Mouse (Mus musculus) CD4-positive, CD25-positive, alpha-beta regulatory T cell, adult 4 months (primary cell): ENCODE results near the gene Crmp1. TPM values are rescaled to one million over a fixed set of nuclear protein-coding genes. Genes with fewer than 3 reads are reported as not detected.

ENCODE experiments used
- ATAC-seq: one replicate; pipeline ENCODE4 v1.8.0; 2017
- polyA plus RNA-seq, 2 experiments: library from polyadenylated mRNA; unstranded; fragments of 100-300 nt; shearing (Covaris generic); gene quantifications; one replicate each; pipeline ENCODE4 v1.2.1; 2017

Crmp1 gene
- polyA plus RNA-seq: 10 to 100 TPM; 10.1 to 13.9 TPM

GRCm38 (mm10) chr5:37241651-37242151 lies at the start of gene Crmp1:
Gene Crmp1 (plus strand): TSS chr5:37241940.
- no peak for ATAC-seq

- ATAC-seq: no peak
These were observed 45.5 kb upstream of the Crmp1 start for GRCm38 (mm10) chr5:37196196-37196595.

- ATAC-seq: peak; percentile 71
These were observed 45.0 kb upstream of the Crmp1 start for GRCm38 (mm10) chr5:37196666-37197250.

DNA sequence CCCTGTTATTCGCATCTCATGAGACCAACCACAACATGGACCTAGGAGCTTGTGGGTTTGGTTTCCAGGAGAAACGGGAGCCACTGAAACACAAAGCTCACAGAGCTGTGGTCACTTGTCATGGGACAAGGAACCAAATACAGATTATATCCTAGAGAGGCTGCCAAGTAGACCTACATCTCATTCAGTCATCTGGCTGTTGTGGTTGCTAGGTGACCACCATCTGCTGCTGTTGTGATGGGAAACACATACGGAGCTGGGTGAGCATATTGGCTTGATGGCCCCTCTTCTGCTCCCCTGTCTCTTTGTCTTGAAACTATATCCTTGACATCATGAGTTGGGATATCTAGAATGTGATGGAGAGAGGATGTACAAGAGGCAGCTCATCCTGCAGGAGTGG lies 44.3 kb upstream of the Crmp1 start:
- no peak for ATAC-seq

DNA sequence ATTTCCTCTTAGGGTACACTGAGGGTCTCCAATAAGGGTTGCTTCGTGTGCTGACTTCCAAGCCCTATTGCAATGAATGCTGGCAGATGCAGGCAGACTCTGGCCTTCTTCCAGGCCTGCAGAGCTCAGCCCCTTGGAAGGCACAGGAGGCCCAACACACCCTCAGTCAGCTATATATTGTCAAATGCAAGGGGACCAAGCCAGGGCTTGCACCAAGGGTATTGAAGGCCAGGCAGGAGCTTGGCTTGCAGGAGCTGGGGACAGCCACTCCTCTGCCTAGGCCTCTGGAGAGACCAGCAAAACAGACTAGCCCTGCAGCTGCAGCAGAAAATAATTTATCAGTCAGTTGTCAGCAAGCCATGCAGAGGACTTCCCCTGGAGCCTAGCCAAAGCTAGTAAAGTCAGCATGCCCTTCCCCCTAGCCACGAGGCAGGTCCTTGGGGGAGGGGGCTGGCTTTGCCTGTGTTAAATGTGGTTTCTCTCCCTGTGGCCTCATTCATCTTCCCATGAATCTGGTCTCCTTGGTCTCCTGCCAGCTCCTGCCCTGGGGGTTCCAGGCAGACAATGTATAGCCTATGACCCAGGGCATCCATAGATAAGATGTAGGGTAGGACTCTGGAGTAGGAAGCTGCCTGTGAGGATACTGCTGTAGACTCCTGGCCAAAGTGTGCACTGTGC lies 43.6 kb upstream of the Crmp1 start:
- no peak for ATAC-seq

DNA sequence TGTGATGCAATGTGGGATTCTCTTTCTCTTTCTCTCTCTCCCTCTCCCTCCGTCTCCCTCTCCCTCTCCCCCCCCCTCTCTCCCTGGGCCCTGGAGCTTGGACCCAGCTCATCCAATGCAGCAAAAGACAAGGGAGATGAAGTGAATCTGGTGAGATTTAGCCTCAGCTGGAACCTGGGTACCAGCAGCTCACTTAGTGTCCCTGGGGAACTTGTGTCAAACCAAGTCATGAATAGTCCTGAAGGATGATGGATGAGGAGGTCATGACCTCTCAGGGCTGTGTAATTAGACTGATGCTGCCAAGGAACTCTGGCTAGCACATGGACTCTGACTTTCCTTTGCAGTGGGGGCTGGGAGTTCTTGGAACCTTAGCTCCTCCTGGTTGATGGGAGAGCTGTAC lies 39.5 kb upstream of the Crmp1 start:
- ATAC-seq: no peak

GRCm38 (mm10) chr5:37204886-37205285 lies 36.9 kb upstream of the Crmp1 start:
- no peak for ATAC-seq

GRCm38 (mm10) chr5:37205420-37205819 lies 36.3 kb upstream of the Crmp1 start:
- no peak for ATAC-seq

DNA sequence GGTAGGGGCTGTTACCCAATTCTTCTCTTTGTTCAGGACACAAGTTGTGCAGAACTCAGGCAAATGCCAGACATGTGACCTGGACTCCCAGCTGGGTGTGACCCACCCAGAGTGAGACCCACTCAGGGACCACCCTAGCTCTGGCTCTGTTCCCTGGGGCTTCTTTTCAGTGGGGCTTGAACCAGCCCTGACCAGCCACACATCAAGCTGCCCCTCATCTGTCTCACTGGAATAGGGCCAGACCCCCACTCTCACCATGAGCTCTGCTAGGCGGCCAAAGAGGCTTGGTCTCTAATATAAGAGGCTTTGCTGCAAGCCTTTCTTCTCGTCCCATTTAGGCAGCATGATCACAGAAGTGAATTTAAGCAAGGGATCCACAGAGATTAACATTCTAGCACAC lies 35.4 kb upstream of the Crmp1 start:
- ATAC-seq: no peak

DNA sequence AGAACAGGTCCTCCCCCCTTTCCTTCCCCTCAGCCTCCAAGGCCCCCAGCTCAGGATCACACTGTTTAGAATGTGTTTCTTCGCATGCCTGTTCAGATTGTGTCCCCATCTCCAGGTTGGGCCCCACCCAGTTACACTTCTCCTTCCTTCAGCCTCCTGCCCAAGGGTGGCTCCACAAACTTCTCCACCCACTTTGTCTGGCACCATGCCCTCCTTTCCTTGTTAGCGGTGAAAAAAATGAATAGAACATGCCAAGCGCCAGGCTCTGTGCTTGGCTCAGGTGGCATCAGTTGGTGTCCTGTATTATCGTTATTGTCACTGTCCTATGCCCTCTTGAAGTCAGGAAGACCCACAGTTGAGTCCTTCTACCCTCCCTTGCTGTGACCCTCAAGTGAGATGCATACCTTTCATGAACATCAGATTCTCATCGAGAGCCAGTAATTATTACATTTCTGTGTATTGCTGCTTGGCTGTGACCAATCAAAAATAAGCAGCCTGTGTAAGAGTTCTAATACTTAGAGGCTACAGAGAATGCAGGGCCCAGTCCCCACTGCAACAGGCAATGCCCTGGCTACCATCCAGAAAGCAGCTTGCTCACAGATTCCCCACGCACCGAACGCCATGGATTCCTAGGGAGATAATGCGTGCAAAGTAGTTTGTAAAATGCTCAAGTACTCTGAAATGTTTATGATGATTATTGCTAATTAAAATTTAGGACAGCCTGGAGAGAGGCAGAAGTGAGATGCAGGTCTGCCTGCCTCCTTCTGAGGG lies 28.6 kb upstream of the Crmp1 start:
- no peak for ATAC-seq

DNA sequence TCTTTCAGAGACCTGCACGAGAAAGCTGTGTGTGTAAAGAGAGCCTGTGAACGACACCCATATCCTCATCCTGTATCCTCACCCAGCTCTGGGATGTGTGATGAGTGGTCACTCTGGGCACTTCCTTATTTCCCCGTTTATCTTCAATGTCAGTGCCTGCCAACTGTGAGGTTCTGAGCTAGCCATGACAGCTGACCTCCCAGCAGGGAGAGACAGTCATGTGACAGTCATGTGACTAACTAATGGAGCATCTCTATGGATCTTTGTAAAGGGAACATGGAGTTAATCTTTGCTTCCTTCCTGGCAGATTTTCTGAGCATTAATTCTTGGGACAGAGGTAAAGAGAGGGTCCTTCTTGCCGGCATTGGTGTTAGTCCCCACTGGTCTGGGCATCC lies 28.0 kb upstream of the Crmp1 start:
- no peak for ATAC-seq

GRCm38 (mm10) chr5:37214614-37215013 lies 27.1 kb upstream of the Crmp1 start:
- no peak for ATAC-seq

GRCm38 (mm10) chr5:37215276-37215675 lies 26.5 kb upstream of the Crmp1 start:
- no peak for ATAC-seq

- ATAC-seq: no peak
These were observed 22.1 kb upstream of the Crmp1 start for GRCm38 (mm10) chr5:37219615-37220014.

GRCm38 (mm10) chr5:37220575-37220974 lies 21.2 kb upstream of the Crmp1 start:
- ATAC-seq: no peak

- ATAC-seq: no peak
These were observed 20.2 kb upstream of the Crmp1 start for GRCm38 (mm10) chr5:37221563-37221962.

GRCm38 (mm10) chr5:37222316-37222715 lies 19.4 kb upstream of the Crmp1 start:
- no peak for ATAC-seq

DNA sequence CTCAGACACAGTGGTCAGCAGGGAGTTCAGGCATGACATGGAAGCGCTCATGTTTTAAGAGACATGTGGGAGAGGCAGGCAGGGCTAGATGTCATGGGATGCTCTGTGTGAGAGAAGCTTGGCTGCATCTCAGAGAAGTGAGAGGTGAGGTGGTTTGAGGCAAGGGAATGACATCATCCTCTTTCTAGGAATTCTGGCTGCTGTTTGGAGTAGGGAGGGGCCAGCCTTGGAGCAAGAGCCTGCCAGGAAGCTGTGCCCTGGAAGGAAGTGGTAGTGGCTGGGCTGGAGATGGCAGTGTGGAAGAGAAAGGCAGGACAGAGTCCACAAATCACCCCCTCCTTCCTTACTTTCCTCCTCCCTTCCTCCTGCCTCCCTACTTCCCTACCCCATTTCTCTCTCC lies 16.0 kb upstream of the Crmp1 start:
- ATAC-seq: no peak

DNA sequence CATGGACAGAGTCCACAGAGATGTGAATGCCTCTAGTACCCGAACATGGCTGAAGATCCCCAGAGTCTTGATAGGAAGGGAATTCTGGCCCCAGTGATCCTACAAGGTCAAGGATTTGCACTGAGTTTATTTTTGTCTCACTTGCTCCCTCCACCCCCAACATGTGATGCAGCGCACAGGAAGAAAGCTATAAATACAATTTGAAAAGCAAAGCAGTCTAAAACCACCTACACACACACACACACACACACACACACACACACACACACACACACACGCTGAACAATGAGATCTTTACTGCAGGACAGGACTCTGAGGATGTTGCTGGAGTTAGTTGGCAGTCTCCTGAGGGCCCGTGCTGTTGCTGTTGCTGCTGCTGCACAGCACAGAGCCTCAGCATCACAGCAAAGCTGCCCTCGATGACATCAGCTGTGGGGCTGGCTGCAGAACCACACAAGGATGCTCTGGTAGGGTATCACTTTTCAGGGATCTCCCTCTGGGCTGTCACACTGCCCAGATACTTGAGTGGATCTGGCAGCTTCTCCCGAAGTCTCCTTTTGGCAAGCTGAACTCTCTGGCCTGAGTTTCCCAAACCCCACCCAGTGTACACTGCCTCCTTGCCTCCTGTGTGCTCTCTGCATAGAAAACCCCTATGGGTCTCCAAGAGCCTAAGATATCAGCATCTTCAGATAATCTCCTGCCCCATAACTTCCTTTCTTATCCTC lies 13.6 kb upstream of the Crmp1 start:
- no peak for ATAC-seq

DNA sequence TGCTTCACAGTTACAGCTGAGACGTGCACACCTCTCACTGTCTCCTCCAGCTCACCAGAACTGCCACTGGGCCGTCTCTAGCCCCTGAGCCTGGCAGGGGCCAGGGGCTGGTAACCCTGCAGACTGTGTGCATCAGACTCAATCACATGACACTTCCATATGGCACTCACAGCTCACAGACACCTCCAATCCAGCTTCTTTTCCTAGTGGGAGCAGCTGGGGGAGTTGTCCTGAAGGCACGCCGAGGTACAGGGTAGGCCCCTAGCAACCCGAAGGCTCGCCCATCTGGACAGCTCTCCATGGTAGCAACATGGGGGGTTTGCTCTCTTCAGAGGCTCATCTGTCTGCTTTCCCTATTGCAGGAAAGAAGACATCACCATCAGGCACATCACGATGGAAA lies 12.8 kb upstream of the Crmp1 start:
- ATAC-seq: no peak

DNA sequence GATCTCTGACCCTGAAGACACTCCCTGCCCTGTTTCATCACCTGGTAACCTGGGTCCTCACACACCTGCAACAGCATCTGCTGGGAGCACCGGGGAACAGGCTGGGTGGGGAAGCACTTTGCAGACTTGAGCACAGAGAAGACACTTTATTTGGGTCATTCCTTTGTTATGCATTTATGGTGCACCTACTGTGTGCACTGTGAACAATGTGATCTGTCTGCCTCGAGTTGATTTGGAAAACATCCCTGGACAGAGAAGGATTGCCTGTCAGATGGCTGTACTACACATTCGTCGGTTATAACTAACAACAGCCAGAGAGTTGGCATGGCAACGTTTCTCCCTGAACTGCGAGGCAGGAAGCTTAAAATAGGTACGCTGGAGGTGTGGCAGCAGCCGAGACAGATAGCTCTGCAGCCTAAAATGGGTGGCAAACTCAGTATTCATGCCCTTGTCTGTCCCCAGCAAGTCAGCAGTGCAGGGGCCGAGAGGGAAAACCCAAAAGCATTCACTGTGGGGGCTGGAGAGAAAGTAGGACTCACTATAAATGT lies 8.7 kb upstream of the Crmp1 start:
- no peak for ATAC-seq

DNA sequence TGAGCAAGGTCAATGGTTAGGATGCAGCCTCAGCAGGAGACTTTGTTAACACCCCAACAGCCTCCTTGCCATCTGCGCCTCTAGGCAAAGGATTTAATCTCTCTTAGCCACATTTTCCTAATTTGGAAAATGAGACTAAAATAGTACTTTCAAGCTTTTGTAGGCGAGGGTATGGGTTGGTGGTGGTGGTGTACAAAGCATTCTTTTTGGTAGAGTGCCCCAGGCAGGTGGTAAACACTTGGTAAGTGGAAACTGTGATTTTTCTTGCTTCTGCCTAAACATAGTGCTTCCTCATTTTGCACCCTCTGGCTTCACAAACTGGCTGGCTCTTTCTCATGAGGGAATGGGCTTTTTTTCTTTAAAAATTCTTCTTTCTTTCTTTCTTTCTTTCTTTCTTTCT lies 3.1 kb upstream of the Crmp1 start:
- no peak for ATAC-seq

DNA sequence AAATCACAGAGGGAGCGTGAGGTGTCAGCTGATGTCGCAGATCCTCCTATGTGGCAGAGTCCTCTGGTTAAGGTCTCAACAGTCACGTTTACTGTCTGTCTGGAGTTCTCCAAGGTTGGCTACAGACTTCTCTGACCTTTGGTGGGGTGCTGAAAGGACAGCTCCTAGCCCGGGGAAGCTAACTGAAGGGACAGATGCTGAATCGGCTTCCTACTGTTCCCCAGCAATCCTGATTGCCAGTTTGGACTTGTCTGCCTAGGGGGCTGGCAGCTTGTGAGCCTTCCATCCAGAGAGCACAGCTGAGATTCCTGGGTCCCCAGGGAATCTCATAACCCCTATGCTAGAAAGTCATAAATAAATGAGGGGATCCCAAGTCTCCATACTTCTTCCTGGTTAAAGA lies 1.2 kb upstream of the Crmp1 start:
- ATAC-seq: no peak
